Comparison of ENCODE assay signal across 9 mouse cellular contexts in genomic region chr11:46016061-46016460, GRCm38 (mm10). TPM values are rescaled to one million over a fixed set of nuclear protein-coding genes. Genes with fewer than 3 reads are reported as not detected.
DNase-seq lines count a peak whose midpoint lies in the region; ATAC-seq lines count a peak whose summit lies in the region.
"Had no signal": no experiment of that assay in that cellular context is flagged by ENCODE, and none has a peak within 500 bp of the region (broad histone marks: within the 10 kb centered on the region; RNA-seq: fewer than 3 reads in every experiment).

No protein-coding gene starts in this region.

- H3K4me1 ChIP-seq in hindbrain, embryonic 11.5 days (replicated peaks; ENCODE audit: control insufficient read depth, insufficient read depth, low read length), result no peaks in the 10 kb centered on the region
- no peaks in the 10 kb centered on the region for H3K4me1 ChIP-seq in hindbrain, embryonic 16.5 days (ENCODE audit: control insufficient read depth, insufficient read depth, low read depth, low read length)
- H3K4me1 ChIP-seq: megakaryocyte, embryonic 14.5 days had no signal

- WGBS in hindbrain, embryonic 11.5 days, result 26% methylated on average over 6 of the region's 6 CpGs
- WGBS in hindbrain, embryonic 16.5 days, result 17% methylated on average over 6 of the region's 6 CpGs

- H3K4me2 ChIP-seq in hindbrain, embryonic 11.5 days (replicated peaks; ENCODE audit: low read depth, low read length), result no peak overlapping the region
- no peak overlapping the region for H3K4me2 ChIP-seq in hindbrain, embryonic 16.5 days (ENCODE audit: low read length)

- no peak overlapping the region for H3K9ac ChIP-seq in hindbrain, embryonic 11.5 days (ENCODE audit: low read depth, low read length)
- H3K9ac ChIP-seq in hindbrain, embryonic 16.5 days (ENCODE audit: low read depth, low read length), result no peak overlapping the region

- H3K4me3 ChIP-seq in hindbrain, embryonic 11.5 days (ENCODE audit: low read depth, low read length), result no peak overlapping the region
- no peak overlapping the region for H3K4me3 ChIP-seq in hindbrain, embryonic 16.5 days (ENCODE audit: low read length)
- H3K4me3 ChIP-seq: megakaryocyte, embryonic 14.5 days had no signal

- ATAC-seq in hindbrain, embryonic 11.5 days (ENCODE audit: low FRiP score), result no peak
- no peak for ATAC-seq in hindbrain, embryonic 16.5 days
- ATAC-seq in megakaryocyte progenitor cell, adult 5-6 weeks (replicated peaks; ENCODE audit: poor library complexity), result peak; percentile 81

- H3K27me3 ChIP-seq in hindbrain, embryonic 11.5 days (ENCODE audit: control insufficient read depth, insufficient read depth, low read length), result no peaks in the 10 kb centered on the region
- H3K27me3 ChIP-seq in hindbrain, embryonic 16.5 days (replicated peaks; ENCODE audit: control insufficient read depth, insufficient read depth, low read length), result no peaks in the 10 kb centered on the region

- peak; percentile 87 for DNase-seq in hindbrain, embryonic 11.5 days (ENCODE audit: low spot score)
- DNase-seq in NIH3T3 (ENCODE audit: low read depth), result peak; percentile 93
- DNase-seq in cerebellum, postnatal 14 days, result peak; percentile 79 to 86
- DNase-seq in gastrocnemius, adult 8-10 months (ENCODE audit: low spot score in 2 of 2), result peak; percentile 19
- peak; percentile 13 for DNase-seq in layer of hippocampus, adult 9-11 months
- DNase-seq in spleen, postnatal 14 days (ENCODE audit: low spot score in 2 of 2), result peak; percentile 20 to 53

- H3K9me3 ChIP-seq in hindbrain, embryonic 11.5 days (ENCODE audit: control insufficient read depth, low read length), result no peaks in the 10 kb centered on the region
- no peaks in the 10 kb centered on the region for H3K9me3 ChIP-seq in hindbrain, embryonic 16.5 days (ENCODE audit: control insufficient read depth, low read length)
- H3K9me3 ChIP-seq: megakaryocyte, embryonic 14.5 days had no signal

- no peaks in the 10 kb centered on the region for H3K36me3 ChIP-seq in hindbrain, embryonic 11.5 days (ENCODE audit: control insufficient read depth, insufficient read depth, low read length)
- H3K36me3 ChIP-seq in hindbrain, embryonic 16.5 days (ENCODE audit: control insufficient read depth, insufficient read depth, low read length), result no peaks in the 10 kb centered on the region

- no peak overlapping the region for H3K27ac ChIP-seq in hindbrain, embryonic 11.5 days (ENCODE audit: low read depth, low read length)
- no peak overlapping the region for H3K27ac ChIP-seq in hindbrain, embryonic 16.5 days (ENCODE audit: low read depth, low read length)

RNA-seq across cellular contexts. Expression of gene Sox30, which starts 36.0 kb away (rescaled TPM):
- polyA plus RNA-seq in hindbrain, embryonic 11.5 days (2014; fragmentation: Nextera tagmentation; extraction: Ambion mirVana), result 0.15 and 0.25 TPM in 2 replicates
- polyA plus RNA-seq in hindbrain, embryonic 16.5 days (2015; fragmentation: Nextera tagmentation; extraction: Ambion mirVana), result not detected in 2 replicates
- not detected for total RNA-seq in gastrocnemius, adult 8-10 months (2022)
- not detected in 2 replicates for total RNA-seq in megakaryocyte progenitor cell, adult 5-6 weeks (2015)
- not detected in 2 replicates for total RNA-seq in megakaryocyte progenitor cell, adult 5-6 weeks (2017)

RNA-seq across cellular contexts. Expression of gene Gm12166, which starts 36.1 kb away (rescaled TPM):
- polyA plus RNA-seq in hindbrain, embryonic 11.5 days (2014; fragmentation: Nextera tagmentation; extraction: Ambion mirVana), result 2.7 and 4.1 TPM in 2 replicates
- polyA plus RNA-seq in hindbrain, embryonic 16.5 days (2015; fragmentation: Nextera tagmentation; extraction: Ambion mirVana), result 5.5 and 13.3 TPM in 2 replicates
- total RNA-seq in gastrocnemius, adult 8-10 months (2022), result 1 to 10 TPM in 2 of 4 experiments, under 1 TPM in 1, not detected in 1; 0.86 to 1.9 (median 1.2) TPM
- total RNA-seq in megakaryocyte progenitor cell, adult 5-6 weeks (2015), result 18.5 and 19.4 TPM in 2 replicates
- total RNA-seq in megakaryocyte progenitor cell, adult 5-6 weeks (2017), result 13.0 and 26.7 TPM in 2 replicates

RNA-seq across cellular contexts. Expression of gene Adam19, which starts 39.7 kb away (rescaled TPM):
- polyA plus RNA-seq in hindbrain, embryonic 11.5 days (2014; fragmentation: Nextera tagmentation; extraction: Ambion mirVana), result 9.4 and 9.6 TPM in 2 replicates
- polyA plus RNA-seq in hindbrain, embryonic 16.5 days (2015; fragmentation: Nextera tagmentation; extraction: Ambion mirVana), result 9.4 and 13.0 TPM in 2 replicates
- total RNA-seq in gastrocnemius, adult 8-10 months (2022), result 1 to 10 TPM; 1.5 to 2.8 (median 2.2) TPM
- 0.49 and 0.76 TPM in 2 replicates for total RNA-seq in megakaryocyte progenitor cell, adult 5-6 weeks (2015)
- total RNA-seq in megakaryocyte progenitor cell, adult 5-6 weeks (2017), result 0.46 and 0.64 TPM in 2 replicates

Comparison
In these comparisons a context has a peak if more than half of its experiments do, and no peak if none do; other contexts are left out.
1. DNase-seq: peak in every context shown above with its lines; median percentile 93 in NIH3T3; 87 in hindbrain, embryonic 11.5 days; 82 in cerebellum, postnatal 14 days; 36 in spleen, postnatal 14 days; 19 in gastrocnemius, adult 8-10 months; 13 in layer of hippocampus, adult 9-11 months.
2. RNA of gene Gm12166, which starts 36.1 kb away (total RNA-seq): 13.0 to 26.7 TPM in megakaryocyte progenitor cell, adult 5-6 weeks; 0.86 to 1.9 TPM in gastrocnemius, adult 8-10 months; every median in the first group is over 4 times any median in the second.